Mouse (Mus musculus) spleen, embryonic (tissue): ENCODE measurements around the gene Klhdc1.

Experiments
- CTCF ChIA-PET: fragments of 350-600 bp; sonication (Branson Sonifier 250); formaldehyde crosslinking; loops from one replicate; lab custom pipeline; 2022; lab: Charles Lee

The Klhdc1 gene

DNA sequence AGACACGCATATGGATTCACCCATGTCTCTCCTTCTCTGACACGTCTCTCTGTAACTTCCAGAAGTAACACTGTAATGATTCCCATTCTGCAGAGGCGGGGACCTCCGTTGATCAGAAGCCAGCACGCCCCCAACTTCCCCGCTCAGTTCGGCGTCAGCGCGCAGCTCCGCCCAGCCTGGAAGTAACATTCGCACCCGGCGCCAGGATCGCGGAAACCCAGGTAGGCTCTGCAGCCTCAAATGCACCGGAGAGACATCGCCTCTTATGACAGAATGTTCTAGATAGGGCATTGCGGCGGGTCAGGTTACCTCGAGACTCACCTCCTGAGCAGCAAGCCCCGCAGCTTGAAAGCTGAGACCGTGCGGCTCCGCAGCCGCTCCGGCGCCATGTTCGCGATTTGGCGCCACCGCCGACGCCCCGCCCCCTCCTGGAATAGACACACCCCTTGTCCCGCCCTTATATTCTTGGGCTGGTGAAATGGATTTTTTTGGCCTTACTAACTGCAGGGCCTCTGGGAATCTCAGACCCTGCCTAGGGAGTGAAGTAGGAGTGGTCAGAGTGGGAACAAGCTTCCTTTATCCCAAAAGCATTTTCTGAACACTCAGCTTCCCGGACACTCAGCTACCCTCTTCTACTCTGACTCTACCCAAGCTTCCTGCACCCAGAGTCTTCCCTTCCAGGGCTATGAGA is 13.1 kb upstream of the Klhdc1 start, which contains the start of gene Pole2:
Pole2 (minus strand) TSS at position 420 of the 691 bp plus-strand sequence.
- CTCF ChIA-PET: interaction anchor here (0.6 kb wide), 1 partner anchor 82 kb away, joined by 6 read pairs; no protein-coding TSS in a partner anchor

DNA sequence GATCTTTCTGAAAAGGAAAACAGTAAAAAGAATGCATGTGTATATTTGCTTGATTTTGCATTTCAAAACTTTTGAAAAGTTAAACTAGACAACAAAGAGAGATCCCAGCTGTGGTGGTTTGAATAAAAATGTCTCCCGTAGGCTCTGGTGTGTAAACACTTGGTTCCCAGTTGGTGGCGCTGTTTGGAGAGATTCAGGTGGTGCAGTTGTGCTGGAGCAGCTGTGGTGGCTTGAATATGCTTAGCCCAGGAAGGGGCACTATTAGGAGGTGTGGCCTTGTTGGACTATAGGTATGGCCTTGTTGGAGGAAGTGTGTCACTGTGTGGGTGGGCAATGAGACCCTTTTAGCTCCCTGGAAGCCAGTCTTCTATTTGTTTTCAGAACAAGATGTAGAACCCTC is 11.7 kb upstream of the Klhdc1 start:
- CTCF ChIA-PET: interaction anchor here (1.0 kb wide), 1 partner anchor 17 kb away, joined by 3 read pairs; no protein-coding TSS in a partner anchor

DNA sequence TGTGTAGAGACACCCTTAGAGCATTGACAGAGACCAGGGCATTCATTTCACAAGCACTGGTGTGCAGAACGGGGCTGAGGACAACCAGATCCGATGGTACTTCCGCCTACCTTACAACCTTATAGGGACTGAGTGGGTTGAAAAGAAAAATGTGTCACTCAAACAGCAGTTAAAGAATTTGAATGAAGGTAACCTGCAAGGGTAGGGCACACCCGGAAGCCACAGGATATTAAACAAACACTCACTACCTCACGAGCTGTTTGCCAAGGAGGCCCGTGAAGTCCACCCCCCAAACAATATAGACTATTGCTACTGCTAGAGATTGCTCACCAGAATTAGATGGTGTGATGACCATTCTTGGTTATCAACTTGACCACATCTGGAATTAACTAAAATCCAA is 5.2 kb upstream of the Klhdc1 start:
- CTCF ChIA-PET: no interaction called here

DNA sequence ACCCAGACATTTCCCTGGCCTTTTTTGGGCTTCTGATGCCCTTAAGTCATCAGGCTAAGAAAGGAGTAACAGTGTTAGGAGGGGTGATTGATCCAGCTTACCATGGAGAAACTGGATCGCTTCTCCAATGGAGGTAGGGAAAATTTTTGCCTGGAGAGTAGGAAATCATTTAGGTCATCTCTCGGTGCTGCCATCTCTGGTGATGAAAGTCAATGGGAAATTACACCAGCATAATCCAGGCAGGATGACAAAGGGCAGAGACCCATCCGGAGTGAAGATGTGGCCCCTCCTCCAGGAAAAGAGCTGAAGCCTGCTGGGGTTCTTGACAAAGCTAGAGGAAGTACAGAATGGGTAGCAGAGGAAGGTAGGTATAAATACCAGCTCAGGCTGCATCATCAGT is 2.7 kb upstream of the Klhdc1 start:
- CTCF ChIA-PET: no interaction called here

DNA sequence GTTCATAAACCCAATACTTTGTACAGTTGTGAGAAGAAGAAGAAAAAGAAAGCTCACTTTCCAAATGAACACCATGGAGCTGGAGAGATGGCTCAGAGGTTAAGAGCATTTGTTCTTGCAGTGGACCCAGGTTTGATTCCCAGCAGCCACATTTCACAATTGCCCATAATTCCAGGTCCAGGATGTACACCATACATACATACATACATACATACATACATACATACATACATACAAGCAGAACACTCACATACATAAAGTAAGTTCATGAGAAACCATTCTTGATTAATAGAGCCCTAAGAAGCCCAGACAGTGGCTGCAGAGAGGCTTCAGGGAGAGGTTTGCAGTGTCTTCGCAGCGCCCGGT is 412 bp downstream of the Klhdc1 start:
- CTCF ChIA-PET: interaction anchor here (0.6 to 0.7 kb wide), 2 partner anchors 54 to 604 kb away, joined by 3 read pairs; no protein-coding TSS in a partner anchor

DNA sequence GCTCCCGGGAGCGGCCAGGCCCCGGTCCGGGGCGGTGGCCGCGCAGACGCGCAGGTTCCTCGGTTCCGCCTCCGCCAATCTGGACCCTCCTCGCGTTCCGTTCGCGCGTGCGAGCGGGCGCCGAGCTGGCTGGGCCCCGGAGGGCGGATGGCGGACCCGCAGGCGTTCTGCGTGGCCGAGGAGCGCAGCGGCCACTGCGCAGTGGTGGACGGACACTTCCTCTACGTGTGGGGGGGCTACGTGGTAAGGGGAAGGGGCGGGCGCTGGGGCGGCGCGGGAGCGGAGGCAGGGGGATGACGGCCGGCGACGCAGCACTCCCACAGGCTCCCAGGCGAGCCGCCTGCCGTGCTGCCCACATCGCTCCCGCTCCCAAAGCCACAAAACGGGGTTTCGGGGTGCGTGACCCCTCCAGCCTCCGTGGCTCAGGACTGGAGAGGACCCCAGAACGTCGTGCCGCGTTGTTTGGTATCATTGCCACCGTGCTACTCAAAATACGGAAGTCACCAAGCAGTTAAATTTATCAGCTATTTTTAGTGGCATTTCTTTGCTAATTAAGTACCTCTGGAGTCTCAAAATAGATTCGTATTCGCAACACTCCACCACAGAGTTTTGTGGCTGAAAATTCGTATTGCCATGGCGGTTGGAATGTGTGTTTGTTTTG is 925 bp downstream of the Klhdc1 start:
- CTCF ChIA-PET: no interaction called here

DNA sequence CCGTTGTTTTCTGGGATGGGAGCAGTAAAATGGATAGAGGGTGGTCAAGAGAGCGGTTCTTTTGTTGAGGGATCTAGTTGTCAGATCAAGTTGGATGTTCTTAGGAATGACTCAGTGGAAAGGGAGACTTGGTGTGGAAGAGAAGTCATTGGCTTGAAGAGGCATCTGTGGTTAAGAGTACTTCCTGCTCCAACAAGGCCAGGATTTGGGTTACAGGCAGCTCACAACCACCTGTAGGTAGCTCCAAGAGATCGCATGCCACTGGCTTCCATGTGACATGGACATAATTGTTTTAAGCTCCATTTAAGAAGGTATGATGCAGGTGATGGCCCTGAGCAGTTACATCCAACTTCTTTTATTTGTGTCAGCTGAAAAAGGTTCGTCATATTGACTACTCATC is 8.8 kb downstream of the Klhdc1 start:
- CTCF ChIA-PET: no interaction called here

DNA sequence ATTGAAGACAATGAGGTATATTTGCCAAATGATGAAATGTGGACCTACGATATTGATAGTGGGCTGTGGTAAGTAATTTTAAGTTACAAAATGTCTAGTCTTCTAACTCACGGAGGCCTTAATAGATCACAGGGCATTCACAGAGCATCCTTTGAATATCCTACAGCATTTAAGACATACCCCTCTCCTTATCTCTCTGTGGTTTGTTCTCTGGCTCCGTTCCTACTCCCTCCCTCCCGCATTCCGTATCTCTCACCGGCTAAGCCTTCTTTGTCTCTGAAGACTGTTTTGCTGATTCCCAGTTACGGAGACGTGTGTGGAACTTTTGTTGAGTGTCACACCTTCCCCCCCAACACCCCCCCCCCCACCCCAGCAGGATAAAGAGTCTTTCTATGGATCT is 9.8 kb downstream of the Klhdc1 start:
- CTCF ChIA-PET: no interaction called here

DNA sequence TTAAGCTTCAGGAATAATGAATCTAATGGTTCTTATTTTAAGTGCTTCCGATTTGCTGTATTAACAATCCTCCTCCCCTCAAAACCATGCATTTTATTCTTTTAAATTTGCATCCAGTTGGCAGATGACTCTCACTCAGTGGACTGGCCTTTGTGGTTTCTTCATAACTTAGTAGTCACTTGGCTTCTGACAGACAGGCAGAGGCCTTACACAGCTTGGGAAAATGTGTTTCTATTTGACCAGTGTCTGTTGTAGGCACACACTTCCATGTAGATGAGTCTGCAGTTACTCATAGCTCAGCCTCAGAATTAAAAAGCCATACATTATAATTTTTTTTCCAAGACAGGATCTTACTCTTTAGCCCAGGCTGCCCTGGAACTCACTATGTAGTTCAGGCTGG is 12.8 kb downstream of the Klhdc1 start:
- CTCF ChIA-PET: no interaction called here

DNA sequence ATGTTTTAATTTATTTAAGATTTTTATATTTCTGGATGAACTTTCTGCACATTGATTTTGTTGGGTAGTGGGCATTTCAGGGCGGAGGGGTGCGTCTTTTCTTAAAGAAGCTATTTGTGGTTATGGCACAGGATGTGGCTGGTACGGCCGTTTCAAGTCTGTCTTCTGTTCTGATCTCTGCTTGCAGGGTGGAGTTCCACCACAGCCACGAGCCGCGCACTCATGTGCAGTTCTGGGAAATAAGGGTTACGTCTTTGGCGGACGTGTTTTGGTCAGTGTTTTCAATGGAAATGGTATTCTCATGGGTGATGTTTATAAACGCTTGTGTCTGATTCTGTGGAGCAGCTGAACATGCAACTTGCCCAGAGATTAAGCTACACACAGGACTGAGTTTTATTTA is 16.9 kb downstream of the Klhdc1 start:
- CTCF ChIA-PET: no interaction called here

DNA sequence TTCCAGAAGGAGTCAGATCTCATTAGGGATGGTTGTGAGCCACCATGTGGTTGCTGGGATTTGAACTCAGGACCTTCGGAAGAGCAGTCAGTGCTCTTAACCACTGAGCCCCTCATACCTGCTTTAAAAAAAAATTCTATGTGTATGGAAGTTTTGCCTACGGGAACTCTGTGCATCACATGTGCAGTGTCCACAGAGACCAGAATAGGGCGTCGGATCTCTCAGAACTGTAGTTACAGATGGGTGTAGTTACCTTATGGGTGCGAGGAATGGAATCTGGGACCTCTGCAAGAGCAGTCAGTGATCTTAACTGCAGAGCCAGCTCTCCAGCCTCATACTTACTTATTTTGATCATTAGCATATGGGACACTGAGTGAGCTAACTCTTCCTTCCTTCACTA is 21.3 kb downstream of the Klhdc1 start:
- CTCF ChIA-PET: no interaction called here

DNA sequence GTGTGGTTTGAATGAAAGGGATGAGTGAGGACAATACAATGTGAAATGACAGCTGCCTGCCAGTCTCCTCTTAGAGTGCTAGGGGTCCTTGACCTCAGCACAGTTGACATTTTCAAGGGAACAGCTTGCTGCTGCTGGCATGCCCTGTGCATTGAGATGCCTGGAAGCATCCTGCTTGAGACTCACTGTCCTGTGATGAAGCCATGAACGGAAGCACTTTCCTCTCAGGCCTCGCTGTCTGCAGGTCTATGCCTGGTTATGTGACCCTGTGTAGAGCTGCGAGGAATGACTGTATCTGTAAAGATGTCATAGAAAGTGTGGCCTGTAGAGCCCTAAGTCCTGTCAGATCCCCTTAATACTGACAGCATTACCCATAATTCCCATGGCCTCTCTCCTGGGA is 24.1 kb downstream of the Klhdc1 start:
- CTCF ChIA-PET: no interaction called here

DNA sequence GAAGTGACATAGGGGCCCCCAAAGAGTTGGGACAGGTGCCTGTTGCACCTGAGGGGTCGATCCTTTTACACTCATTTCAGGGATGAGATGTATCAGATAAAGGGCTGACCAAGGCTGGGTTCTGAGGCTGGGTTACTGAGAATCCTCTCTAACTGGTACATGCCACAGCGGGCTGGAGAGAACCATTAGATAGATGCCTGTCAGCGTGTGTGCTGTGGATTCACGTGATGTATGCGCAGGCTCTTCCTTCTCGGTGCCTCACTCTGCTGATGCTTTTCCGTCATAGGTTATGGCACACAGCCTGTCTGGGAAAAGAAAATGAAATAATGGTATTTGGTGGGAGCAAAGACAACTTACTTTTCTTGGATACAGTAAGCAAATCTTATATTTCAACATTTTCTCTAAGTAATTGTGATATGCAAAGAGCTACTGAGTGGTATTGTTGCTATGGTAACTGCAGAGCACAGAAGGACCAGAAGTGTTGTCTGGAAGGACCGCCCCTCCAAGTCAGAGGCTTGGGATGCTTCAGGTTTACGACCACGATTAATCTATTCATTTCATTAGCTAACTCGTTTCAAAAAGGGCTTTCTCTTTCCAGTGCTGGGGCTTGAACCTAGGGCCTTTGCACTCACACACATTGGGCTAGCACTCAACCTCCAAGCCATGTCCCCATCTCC is 27.1 kb downstream of the Klhdc1 start:
- CTCF ChIA-PET: no interaction called here

DNA sequence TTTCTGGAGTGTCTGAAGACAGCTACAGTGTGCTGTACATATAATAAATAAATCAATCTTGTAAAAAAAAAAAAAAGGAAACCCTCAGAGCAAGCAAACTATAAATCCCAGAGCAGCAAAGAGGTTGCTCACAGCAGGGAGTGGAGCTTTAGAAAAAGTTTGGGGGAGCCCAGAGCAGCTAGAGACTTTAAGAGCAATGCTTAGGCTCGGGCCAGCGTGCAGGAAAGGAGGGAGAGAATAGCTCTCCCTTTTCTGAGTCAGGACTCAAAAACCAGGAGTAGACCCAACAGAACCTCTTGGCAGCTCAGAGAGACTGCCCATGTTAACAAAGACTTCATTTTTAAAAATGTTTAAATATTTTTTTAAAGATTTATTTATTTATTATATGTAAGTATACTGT is 28.0 kb downstream of the Klhdc1 start:
- CTCF ChIA-PET: no interaction called here

DNA sequence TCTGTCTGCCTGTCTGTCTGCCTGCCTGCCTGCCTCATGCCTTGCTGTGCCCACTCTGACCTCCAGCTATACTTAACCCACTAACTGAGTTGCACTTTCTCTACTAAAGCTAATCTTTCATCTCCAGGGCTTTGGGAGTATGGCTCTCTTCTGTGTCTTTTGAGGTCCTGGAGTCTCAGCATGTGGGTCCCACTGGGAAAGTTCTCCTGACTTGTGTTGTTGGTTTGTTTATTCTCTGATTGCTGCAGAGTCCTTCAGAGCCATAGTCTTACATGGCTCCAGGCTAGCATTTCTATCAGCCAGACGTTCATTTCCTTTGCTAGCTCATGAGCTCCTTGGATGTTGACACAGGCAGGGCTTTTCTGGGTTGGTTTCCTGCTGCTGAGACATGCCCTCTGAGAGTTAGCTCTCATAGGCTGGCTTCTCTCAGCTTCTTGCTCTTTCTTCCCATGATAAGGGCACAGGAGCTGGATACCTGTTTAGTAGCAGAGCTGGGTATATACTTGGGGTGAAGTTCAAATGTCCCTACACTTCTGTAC is 39.0 kb downstream of the Klhdc1 start:
- CTCF ChIA-PET: no interaction called here

DNA sequence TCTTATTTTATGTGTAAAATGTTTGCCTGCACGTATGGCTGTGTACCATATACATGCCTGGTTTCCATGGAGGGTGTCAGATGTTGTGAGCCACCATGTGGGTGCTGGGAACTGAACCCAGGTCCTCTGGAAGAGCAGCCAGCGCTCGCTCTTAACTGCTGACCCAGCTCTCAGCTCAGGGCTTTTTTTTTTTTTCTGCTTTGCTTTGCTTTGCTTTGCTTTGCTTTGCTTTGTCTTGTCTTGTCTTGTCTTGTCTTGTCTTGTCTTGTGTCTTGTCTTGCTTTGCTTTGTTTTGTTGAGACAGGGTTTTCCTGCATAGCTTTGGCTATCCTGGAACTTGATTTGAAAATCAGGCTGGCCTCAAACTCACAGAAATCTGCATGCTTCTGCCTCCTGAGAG is 39.9 kb downstream of the Klhdc1 start:
- CTCF ChIA-PET: no interaction called here

DNA sequence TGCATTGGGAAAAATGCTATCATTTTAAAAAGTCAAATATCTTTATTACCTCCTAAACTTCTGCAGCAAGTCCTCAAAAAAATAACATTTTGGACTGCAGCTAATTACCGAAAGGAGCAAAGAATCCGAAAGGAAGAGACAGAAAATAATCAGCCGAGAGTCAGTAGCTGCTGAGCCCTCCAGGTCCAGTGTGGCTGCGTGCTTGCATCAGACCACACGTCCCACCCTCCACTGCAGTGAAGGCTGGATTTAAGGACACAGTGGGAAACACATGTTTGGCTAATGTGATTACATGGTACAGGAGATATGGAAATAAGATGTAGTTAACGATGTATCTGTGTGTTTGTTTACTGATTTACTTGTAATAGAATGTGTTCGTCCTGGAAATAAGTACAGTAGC is 42.2 kb downstream of the Klhdc1 start:
- CTCF ChIA-PET: no interaction called here

DNA sequence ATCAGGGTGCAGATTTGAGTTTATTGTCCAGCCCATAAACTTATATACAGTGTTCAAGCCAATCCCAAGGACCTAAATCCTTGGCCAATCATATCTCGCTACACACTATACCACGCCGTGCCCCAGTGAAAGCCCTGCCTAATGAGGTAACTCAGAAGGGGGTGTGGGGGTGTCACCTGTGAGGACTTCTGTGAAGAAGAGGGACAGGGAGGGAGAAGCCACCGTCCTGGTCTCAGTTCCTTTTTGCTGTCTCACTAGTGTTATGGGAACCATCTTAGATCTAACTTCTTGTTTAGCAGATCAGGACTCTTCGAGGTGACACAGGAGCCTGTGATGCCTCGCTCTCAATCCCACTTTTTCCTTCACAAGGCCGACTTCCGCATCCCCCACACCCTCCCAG is 46.6 kb downstream of the Klhdc1 start:
- CTCF ChIA-PET: no interaction called here

DNA sequence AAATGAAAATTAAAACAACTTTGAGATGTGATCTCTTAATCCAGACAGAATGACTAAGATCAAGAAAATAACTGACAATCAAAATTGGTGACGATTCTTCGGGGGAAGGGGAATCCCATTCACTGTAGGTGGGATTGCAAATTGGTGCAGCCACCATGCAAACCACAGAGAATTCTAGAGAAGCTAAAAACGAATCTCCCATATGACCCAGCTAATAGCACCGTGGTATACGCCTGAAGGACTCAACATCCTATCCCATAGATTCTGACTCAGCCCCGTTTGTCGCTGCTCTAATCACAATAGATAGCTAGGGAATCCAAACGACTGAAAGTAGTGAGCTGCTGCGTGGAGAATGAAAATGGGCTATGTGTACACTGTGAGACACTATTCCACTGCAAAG is 47.7 kb downstream of the Klhdc1 start:
- CTCF ChIA-PET: interaction anchor here (0.6 kb wide), 1 partner anchor 872 kb away, joined by 3 read pairs; no protein-coding TSS in a partner anchor

DNA sequence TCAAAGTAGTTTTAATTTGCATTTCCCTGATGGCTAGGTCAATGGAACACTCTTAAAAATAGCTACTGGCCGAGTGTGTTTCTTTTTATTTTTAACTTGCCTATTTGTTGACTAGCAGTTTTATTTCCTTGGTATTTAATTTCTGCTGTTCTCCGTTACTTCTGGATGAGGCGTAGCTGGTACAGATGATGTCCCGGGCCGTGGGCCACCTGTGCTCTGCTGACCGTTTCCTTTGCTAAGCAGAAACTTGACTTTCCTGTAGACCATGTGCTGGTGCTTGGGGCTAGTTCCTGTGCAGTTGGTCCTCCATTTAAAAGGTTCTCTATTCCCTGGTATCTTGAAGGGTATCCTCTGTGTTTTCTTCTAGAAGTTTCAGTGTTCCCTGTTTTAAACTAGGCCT is 51.4 kb downstream of the Klhdc1 start:
- CTCF ChIA-PET: no interaction called here

DNA sequence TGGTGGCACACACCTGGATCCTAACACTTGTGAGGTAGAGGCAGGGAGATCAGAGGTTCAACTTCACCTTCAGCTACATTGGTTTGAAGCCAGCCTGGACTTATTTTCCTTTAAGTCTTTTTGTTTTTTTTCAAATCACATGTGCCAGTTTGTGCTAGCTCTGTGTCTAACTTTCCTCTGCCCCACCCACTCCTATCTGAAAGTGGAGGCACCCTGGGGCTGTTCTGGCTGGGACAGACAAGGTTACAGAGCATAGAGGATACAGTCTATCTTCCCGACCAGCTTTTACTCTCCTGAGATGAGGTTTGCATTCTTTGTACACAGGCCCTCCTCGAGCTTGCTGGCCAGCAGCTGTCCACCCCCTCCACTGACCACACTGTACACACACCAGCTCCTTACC is 52.8 kb downstream of the Klhdc1 start:
- CTCF ChIA-PET: no interaction called here

DNA sequence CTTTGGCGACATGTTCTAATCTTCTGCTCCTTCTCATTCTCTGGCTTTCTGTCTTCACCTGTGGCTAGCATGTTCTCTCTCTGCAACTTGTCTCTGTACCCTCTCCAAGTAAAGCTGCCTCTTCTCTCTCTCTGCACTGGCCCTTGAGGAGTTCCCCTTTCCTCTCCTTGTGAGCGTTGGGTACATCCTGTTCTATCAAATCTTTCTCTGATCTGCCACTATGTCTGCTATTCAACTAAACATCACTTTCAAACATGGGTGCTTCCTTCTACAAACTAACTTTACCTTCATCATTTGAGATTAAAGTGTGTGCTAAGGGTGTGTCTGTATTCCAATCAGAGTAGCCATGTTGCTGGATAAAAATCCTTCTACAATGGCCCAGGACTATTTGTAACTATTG is 54.0 kb downstream of the Klhdc1 start:
- CTCF ChIA-PET: no interaction called here

DNA sequence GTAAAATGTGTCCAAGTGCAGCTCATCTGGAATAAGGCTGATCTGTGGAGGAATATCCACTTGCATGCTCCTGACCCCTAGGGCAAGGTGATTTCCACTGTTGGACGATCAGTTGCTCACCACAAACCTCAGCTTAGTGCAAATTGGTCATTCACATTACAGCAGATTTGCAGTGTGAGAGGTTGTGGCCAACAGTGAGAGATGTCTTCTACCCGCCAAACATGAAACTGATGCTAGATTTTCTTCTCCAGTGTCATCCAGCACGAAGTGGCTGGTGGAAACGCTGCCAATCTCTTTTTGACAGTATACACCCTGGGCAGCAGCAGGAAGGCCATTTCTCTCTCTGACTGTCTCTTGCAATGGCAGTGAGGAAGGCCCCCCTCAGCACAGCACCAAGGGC is 54.7 kb downstream of the Klhdc1 start:
- CTCF ChIA-PET: no interaction called here
